Mouse (Mus musculus): Measurements from ENCODE around the gene Pkd1.

DNA sequence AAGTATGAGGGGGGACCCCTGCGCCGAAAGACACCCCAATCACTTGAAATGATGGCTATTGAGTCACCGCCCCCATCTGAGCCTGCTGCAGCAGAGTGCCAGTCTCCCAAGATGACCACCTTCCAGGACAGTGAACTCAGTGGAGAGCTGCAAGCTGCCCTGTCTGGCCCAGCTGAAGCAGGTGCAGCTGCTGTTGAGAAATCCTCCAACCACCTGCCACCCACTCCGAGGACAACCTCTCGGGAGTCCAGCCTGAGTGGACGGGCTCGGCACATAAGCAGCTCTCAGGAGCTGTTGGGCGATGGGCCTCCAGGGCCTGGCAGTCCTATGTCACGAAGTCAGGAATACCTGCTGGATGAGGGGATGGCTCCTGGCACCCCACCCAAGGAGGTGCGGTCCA, 45.5 kb upstream of the Pkd1 start:
- TF ChIP-seq POLR2A (IDR thresholded peaks at IDR 0.05; ENCODE audit: borderline replicate concordance, extremely low read depth, insufficient read depth, insufficient read length, poor library complexity, severe bottlenecking) (no peak), CTCF (IDR thresholded peaks at IDR 0.05; ENCODE audit: borderline replicate concordance, extremely low read depth, insufficient read depth, insufficient read length) (no peak)

Measured in brain, embryonic 14.5 days (tissue).